Mouse (Mus musculus): ENCODE data around the gene Gm11127. TPM values are rescaled to one million over a fixed set of nuclear protein-coding genes. Genes with fewer than 3 reads are reported as not detected.

Gene Gm11127
- total RNA-seq, 2 experiments from 2014 or later: 1.1 to 1.5 TPM

- TF ChIP-seq CTCF (IDR thresholded peaks at IDR 0.05): no peak
- Histone ChIP-seq H3K27ac (no peak overlapping the region), H3K4me3 (no peak overlapping the region)
- DNase-seq (ENCODE audit: extremely low spot score in 1 of 2, low spot score in 2 of 2): no peak
- intact Hi-C loops (cut with DNase I): no loop called here
Measured at GRCm38 (mm10) chr17:36028879-36029619, 29.1 kb downstream of the Gm11127 start.

- no peak overlapping the region for H3K4me3 ChIP-seq
- TF ChIP-seq CTCF (IDR thresholded peaks at IDR 0.05): no peak
- intact Hi-C loops (cut with DNase I): no loop called here
- no peak overlapping the region for H3K27ac ChIP-seq
- no peak for DNase-seq (ENCODE audit: extremely low spot score in 1 of 2, low spot score in 2 of 2)
Measured at GRCm38 (mm10) chr17:36027663-36028062, 30.5 kb downstream of the Gm11127 start.

- no peak overlapping the region; the same call in 1 of the 2 replicates for H3K27ac ChIP-seq
- no peak for DNase-seq (ENCODE audit: extremely low spot score in 1 of 2, low spot score in 2 of 2)
- H3K4me3 ChIP-seq: no peak overlapping the region
- intact Hi-C loops (cut with DNase I): no loop called here
- TF ChIP-seq CTCF (IDR thresholded peaks at IDR 0.05): no peak; the same call in 1 of the 2 replicates
Measured at GRCm38 (mm10) chr17:36025901-36026300, 32.3 kb downstream of the Gm11127 start.

- no peak for TF ChIP-seq CTCF (IDR thresholded peaks at IDR 0.05)
- intact Hi-C loops (cut with DNase I): no loop called here
- no peak for DNase-seq (ENCODE audit: extremely low spot score in 1 of 2, low spot score in 2 of 2)
- peak overlapping the region; percentile 8; the same call in 1 of the 2 replicates for H3K27ac ChIP-seq
- no peak overlapping the region for H3K4me3 ChIP-seq
Measured at GRCm38 (mm10) chr17:36025197-36025596, 33.0 kb downstream of the Gm11127 start.

DNA sequence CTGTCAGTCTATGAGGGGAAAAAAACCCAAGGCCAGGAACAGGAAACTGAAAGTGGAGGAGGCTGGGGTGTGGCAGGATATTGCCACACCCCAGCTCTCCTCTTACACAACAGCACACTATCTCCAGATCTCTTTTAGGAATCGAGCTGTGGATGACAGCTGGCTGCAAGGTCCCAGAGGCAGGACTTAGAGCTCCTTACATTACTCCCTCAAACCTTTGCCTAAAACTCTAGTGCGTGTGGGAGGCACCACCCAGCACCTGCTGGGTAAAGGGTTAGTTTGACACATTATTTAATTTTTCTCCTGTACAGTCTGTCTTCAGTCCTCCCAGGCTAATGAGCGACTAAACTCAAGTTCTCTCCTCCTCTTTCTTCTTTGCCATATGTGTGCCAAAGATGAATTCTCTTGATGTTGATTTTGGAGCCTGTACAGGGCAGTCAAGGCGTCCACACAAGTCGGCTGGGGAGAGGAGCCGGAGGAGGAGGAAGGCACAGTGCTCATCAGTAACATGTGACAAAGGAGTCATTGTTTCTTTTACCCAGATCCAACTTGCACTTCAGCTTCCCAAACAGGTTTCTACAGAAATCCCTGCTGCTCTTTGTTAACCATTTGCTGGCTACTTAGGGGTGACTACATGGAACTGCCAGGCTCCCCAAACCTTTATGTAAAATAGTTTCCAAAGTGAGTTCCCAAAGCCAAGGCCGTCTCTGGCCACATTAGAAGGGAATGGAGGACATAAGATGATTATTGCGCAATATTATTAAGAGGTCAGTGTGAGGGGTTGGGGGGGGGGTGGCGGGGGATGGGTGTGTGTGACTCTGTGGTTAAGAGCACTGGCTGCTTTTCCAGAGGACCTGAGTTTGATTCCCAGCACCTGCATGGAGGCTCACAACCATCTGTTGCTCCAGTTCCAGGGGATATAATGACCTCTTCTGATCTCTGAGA lies 34.2 kb downstream of the Gm11127 start:
- intact Hi-C loops (cut with DNase I): no loop called here
- TF ChIP-seq CTCF (IDR thresholded peaks at IDR 0.05): no peak
- H3K4me3 ChIP-seq: no peak overlapping the region
- H3K27ac ChIP-seq: peak overlapping the region; percentile 69
- no peak for DNase-seq (ENCODE audit: extremely low spot score in 1 of 2, low spot score in 2 of 2)

DNA sequence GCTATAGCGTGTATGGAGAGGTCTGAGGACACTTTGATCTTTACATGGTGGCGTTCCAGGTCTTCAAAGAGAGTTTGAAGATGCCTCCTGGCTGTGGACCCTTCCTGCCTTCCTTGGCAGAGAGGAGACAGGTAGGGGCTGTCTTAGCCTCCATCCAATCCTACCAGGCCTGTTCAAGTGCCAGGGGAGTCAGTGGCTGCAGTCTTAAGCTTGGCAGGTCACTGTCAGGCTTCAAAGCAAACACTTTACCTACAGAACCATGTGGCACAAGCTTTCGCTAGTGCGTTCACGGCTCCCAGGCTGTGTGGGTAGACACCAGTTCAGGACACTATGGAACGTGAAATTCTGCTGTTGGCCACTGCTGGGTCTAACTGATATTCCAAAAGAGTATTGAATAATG lies 35.2 kb downstream of the Gm11127 start:
- Histone ChIP-seq H3K4me3 (no peak overlapping the region), H3K27ac (peak overlapping the region; percentile 69; the same call in 1 of the 2 replicates)
- no peak for TF ChIP-seq CTCF (IDR thresholded peaks at IDR 0.05)
- intact Hi-C loops (cut with DNase I): no loop called here
- no peak for DNase-seq (ENCODE audit: extremely low spot score in 1 of 2, low spot score in 2 of 2)

DNA sequence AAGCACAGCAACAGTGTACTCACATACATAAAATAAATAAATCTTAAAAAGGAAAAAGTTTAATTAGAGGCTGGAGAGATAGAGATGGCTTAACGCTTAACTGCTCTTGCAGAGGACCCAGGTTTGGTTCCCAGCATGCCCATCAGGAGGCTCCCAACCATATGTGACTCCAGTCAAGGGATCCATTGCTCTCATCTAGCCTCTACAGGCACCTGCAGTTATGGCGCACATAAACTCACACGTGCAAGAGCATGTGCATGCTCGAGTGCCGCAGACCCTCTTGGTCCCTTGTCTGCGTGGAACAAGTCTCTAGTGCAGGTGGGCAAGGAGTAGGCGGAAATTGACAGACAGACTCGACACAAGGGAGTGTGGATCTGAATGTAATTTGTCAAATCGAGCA lies 36.1 kb downstream of the Gm11127 start:
- no peak overlapping the region for H3K4me3 ChIP-seq
- intact Hi-C loops (cut with DNase I): no loop called here
- peak overlapping the region; percentile 24; the same call in 1 of the 2 replicates for H3K27ac ChIP-seq
- no peak for TF ChIP-seq CTCF (IDR thresholded peaks at IDR 0.05)
- DNase-seq (ENCODE audit: extremely low spot score in 1 of 2, low spot score in 2 of 2): no peak

DNA sequence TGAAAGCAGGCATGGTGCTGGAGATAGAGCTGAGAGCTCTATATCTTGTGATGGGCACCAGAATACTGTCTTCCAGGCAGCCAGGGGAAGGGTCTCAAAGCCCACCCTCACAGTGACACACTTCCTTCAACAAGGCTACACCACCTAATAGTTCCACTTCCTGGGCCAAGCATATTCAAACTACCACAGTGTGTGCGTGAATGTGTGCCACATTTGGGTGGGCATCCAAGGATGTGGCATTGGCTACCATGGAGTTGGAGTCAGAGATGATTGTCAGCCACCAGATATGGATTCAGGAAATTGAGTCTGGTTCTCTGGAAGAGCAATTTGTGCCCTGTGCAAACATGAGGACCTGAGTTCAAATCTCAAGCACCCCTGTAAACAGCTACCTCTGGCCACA lies 36.9 kb downstream of the Gm11127 start:
- H3K27ac ChIP-seq: peak overlapping the region; percentile 60; the same call in 1 of the 2 replicates
- no peak for TF ChIP-seq CTCF (IDR thresholded peaks at IDR 0.05)

DNA sequence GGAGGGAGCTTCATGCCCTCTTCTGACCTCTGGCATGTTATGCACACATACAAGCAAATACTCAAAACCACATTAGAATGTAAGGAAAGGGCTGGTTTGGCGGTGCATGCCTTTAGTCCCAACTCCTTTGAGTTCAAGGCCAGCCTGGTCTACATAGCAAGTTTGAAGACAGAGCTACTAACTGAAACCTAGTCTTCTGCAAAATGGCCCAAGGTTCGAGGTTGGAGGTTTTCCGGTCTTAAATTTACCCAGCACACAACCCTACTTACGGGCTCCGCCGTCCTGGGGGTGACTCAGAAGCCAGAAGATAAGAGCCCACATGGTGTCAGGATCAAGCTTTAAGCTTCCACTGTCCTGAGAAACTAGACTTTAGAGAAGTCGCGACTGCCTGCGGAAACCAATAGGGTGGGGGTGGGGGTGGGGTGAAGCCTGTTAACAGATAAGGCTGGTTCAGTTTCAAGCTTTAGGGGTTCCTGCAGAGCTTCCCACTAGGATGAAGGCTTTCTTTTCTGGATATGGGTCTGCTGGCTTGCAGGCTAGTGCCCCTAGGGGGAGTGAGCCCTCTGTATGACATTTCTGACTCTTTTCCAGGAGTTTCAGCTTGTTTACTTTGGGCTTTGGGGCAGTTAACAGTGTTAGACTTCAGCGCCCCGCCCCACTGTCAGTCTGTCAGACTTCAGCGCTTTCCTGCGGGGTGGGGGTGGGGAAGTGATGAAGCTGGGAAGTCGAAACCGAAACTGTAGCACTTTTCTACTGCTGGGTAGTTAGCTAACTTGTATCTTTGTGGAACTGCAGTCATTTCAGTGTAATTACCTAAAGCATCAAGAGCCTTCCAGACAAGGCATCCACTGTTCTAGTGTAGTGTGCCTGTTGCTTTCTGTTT lies 37.7 kb downstream of the Gm11127 start, which contains the start of gene H2-T24:
H2-T24 (minus strand) TSS at position 370 of the 883 bp plus-strand sequence.
- Histone ChIP-seq H3K4me3 (peak within 1 kb of the TSS; percentile 33), H3K27ac (peak within 1 kb of the TSS; percentile 83)
- intact Hi-C loops (cut with DNase I): no loop called here
- TF ChIP-seq CTCF (IDR thresholded peaks at IDR 0.05): peak; percentile 42
- no peak for DNase-seq (ENCODE audit: extremely low spot score in 1 of 2, low spot score in 2 of 2)

More for the DNA sequence above, 36.9 kb downstream of the Gm11127 start:
- no peak overlapping the region for H3K4me3 ChIP-seq
- no peak for DNase-seq (ENCODE audit: extremely low spot score in 1 of 2, low spot score in 2 of 2)
- intact Hi-C loops (cut with DNase I): no loop called here

DNA sequence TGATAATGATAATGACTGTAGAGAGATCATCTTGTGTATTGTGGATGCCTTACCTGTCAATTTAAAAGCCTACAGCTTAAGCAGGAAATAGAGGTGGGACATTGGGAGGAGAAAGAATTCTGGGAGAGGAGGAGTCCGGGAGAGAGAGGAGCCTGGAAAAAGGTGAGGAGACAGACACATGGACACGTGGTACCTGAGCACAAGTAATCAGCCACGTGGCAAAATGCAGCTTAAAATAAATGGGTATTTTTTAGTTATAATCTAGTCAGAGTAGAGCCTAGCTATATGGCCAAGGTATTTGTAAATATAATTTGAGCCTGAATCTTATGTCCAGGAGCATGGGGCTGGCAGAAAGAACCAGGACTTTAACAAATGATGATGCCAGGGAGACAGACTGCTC lies 38.7 kb downstream of the Gm11127 start:
- intact Hi-C loops (cut with DNase I): no loop called here

GRCm38 (mm10) chr17:36018979-36019378 lies 39.2 kb downstream of the Gm11127 start:
- Histone ChIP-seq H3K4me3 (no peak overlapping the region), H3K27ac (peak overlapping the region; percentile 28; the same call in 1 of the 2 replicates)
- no peak for TF ChIP-seq CTCF (IDR thresholded peaks at IDR 0.05)
- intact Hi-C loops (cut with DNase I): no loop called here
- DNase-seq (ENCODE audit: extremely low spot score in 1 of 2, low spot score in 2 of 2): no peak

More for the DNA sequence above, 38.7 kb downstream of the Gm11127 start:
- H3K4me3 ChIP-seq: no peak overlapping the region
- TF ChIP-seq CTCF (IDR thresholded peaks at IDR 0.05): no peak
- DNase-seq (ENCODE audit: extremely low spot score in 1 of 2, low spot score in 2 of 2): no peak
- peak overlapping the region; percentile 83 for H3K27ac ChIP-seq

All from left cerebral cortex, adult 2 months (tissue).